Mouse (Mus musculus): Measurements from ENCODE around the gene Abcc4.

Abcc4 gene

GRCm38 (mm10) chr14:118435676-118436330 lies 270.2 kb downstream of the Abcc4 start:
- DNase-seq (ENCODE audit: extremely low read depth, low read depth), result no peak

GRCm38 (mm10) chr14:118434842-118435241 lies 271.2 kb downstream of the Abcc4 start:
- no peak for DNase-seq (ENCODE audit: extremely low read depth, low read depth)

GRCm38 (mm10) chr14:118433848-118434247 lies 272.2 kb downstream of the Abcc4 start:
- DNase-seq (ENCODE audit: extremely low read depth, low read depth), result no peak

Measured in MEL-GATA-1-ER (cell line).